Comparison of ENCODE assay signal across 8 mouse cellular contexts in genomic region chr6:125131302-125132156, GRCm38 (mm10). TPM values are rescaled to one million over a fixed set of nuclear protein-coding genes. Genes with fewer than 3 reads are reported as not detected.
A peak's percentile ranks its signal among the peaks of the same experiment; 100 is the strongest.
DNase-seq lines count a peak whose midpoint lies in the region; ATAC-seq and TF ChIP-seq lines count a peak whose summit lies in the region.

TSS of gene Nop2 (plus strand) at chr6:125131909.

- H3K4me3 ChIP-seq in brown adipose tissue, adult 24 weeks (ENCODE audit: insufficient read depth, low read depth, low read length), result peak within 1 kb of the TSS; percentile 88
- peak within 1 kb of the TSS; percentile 64 to 75 for H3K4me3 ChIP-seq in heart, embryonic 14.5 days (ENCODE audit: control insufficient read depth in 1 of 2, insufficient read depth in 1 of 2, low read depth in 1 of 2, low read length in 2 of 2)
- H3K4me3 ChIP-seq in liver, embryonic 16.5 days (ENCODE audit: low read depth, low read length), result peak within 1 kb of the TSS; percentile 82
- peak within 1 kb of the TSS; percentile 92 for H3K4me3 ChIP-seq in neural tube, embryonic 13.5 days
- peak within 1 kb of the TSS; percentile 96 for H3K4me3 ChIP-seq in testis, adult 2 months (ENCODE audit: control insufficient read depth, low read depth, low read length)

- TF ChIP-seq CTCF in testis, adult 2 months (IDR thresholded peaks at IDR 0.05; ENCODE audit: control insufficient read depth, insufficient read depth, insufficient replicate concordance, low read depth, low read length), result no peak

- peak within 1 kb of the TSS; percentile 85 for H3K4me2 ChIP-seq in heart, embryonic 14.5 days (ENCODE audit: low read length)
- H3K4me2 ChIP-seq in liver, embryonic 16.5 days (ENCODE audit: low read depth, low read length), result peak within 1 kb of the TSS; percentile 91
- H3K4me2 ChIP-seq in neural tube, embryonic 13.5 days, result peak within 1 kb of the TSS; percentile 92

- no peaks in the 10 kb centered on the region for H3K9me3 ChIP-seq in heart, embryonic 14.5 days (ENCODE audit: control insufficient read depth, low read length)
- H3K9me3 ChIP-seq in liver, embryonic 16.5 days (replicated peaks; ENCODE audit: control insufficient read depth, low read length), result no peaks in the 10 kb centered on the region
- H3K9me3 ChIP-seq in neural tube, embryonic 13.5 days, result no peaks in the 10 kb centered on the region

- peak; percentile 69 for DNase-seq in fibroblast of lung, adult 2 months (ENCODE audit: low read depth)
- DNase-seq in kidney, postnatal 14 days, result peak; percentile 93

- under 1% methylated on average over 65 of the region's 66 CpGs for WGBS in heart, embryonic 14.5 days
- whole genome bisulfite sequencing in liver, embryonic 16.5 days (ENCODE audit: insufficient replicate concordance), result under 1% methylated on average over 66 of the region's 66 CpGs
- under 1% methylated on average over 66 of the region's 66 CpGs for WGBS in neural tube, embryonic 13.5 days

- peak; percentile 96 for ATAC-seq in CD4-positive, CD25-positive, alpha-beta regulatory T cell, adult 4 months
- ATAC-seq in heart, embryonic 14.5 days (ENCODE audit: insufficient number of reproducible peaks, insufficient read depth, low FRiP score, low read depth), result peak; percentile 95
- ATAC-seq in liver, embryonic 16.5 days (ENCODE audit: low read depth), result peak; percentile 90
- ATAC-seq in neural tube, embryonic 13.5 days (ENCODE audit: low read depth), result peak; percentile 94

- H3K4me1 ChIP-seq in brown adipose tissue, adult 24 weeks (ENCODE audit: control insufficient read depth, insufficient read depth, insufficient read length, low read length), result peaks cover 4% of the 10 kb centered on the region; the same call in 1 of the 2 replicates
- peaks cover 0 to 12% of the 10 kb centered on the region in 2 experiments; a peak in 1 of 4 replicates for H3K4me1 ChIP-seq in heart, embryonic 14.5 days (ENCODE audit: control insufficient read depth in 2 of 2, insufficient read depth in 2 of 2, low read length in 2 of 2)
- peaks cover 15% of the 10 kb centered on the region for H3K4me1 ChIP-seq in liver, embryonic 16.5 days (ENCODE audit: control insufficient read depth, low read depth, low read length)
- H3K4me1 ChIP-seq in neural tube, embryonic 13.5 days (replicated peaks), result peaks cover 19% of the 10 kb centered on the region
- H3K4me1 ChIP-seq in testis, adult 2 months (ENCODE audit: control insufficient read depth, insufficient read depth, low read length), result no peaks in the 10 kb centered on the region; the same call in 1 of the 2 replicates

- no peaks in the 10 kb centered on the region for H3K27me3 ChIP-seq in heart, embryonic 14.5 days (ENCODE audit: control insufficient read depth, insufficient read depth, low read length)
- H3K27me3 ChIP-seq in liver, embryonic 16.5 days (ENCODE audit: control insufficient read depth, insufficient read depth, low read depth, low read length), result no peaks in the 10 kb centered on the region
- H3K27me3 ChIP-seq in neural tube, embryonic 13.5 days, result no peaks in the 10 kb centered on the region
- no peaks in the 10 kb centered on the region for H3K27me3 ChIP-seq in testis, adult 2 months (ENCODE audit: control insufficient read depth, insufficient read depth, low read length)

- peaks cover 73% of the 10 kb centered on the region for H3K36me3 ChIP-seq in heart, embryonic 14.5 days (ENCODE audit: control insufficient read depth, insufficient read depth, low read length)
- peaks cover 47% of the 10 kb centered on the region for H3K36me3 ChIP-seq in liver, embryonic 16.5 days (ENCODE audit: control insufficient read depth, insufficient read depth)
- H3K36me3 ChIP-seq in neural tube, embryonic 13.5 days, result peaks cover 76% of the 10 kb centered on the region
- H3K36me3 ChIP-seq in testis, adult 2 months (ENCODE audit: control insufficient read depth, insufficient read depth, low read length), result peaks cover 4% of the 10 kb centered on the region

- H3K27ac ChIP-seq in brown adipose tissue, adult 24 weeks (replicated peaks; ENCODE audit: low read depth, low read length), result peak within 1 kb of the TSS; percentile 76
- peak within 1 kb of the TSS; percentile 81 to 86 for H3K27ac ChIP-seq in heart, embryonic 14.5 days (replicated peaks in 1 of 2; ENCODE audit: control insufficient read depth in 1 of 2, insufficient read depth in 1 of 2, low read depth in 2 of 2, low read length in 2 of 2)
- peak within 1 kb of the TSS; percentile 87 for H3K27ac ChIP-seq in liver, embryonic 16.5 days (ENCODE audit: low read length)
- H3K27ac ChIP-seq in neural tube, embryonic 13.5 days (replicated peaks), result peak within 1 kb of the TSS; percentile 84
- H3K27ac ChIP-seq in testis, adult 2 months (ENCODE audit: control insufficient read depth, insufficient read depth, low read depth, low read length), result peak within 1 kb of the TSS; percentile 85

- H3K9ac ChIP-seq in heart, embryonic 14.5 days (ENCODE audit: low read length), result peak within 1 kb of the TSS; percentile 88
- H3K9ac ChIP-seq in liver, embryonic 16.5 days (ENCODE audit: low read depth, low read length), result peak within 1 kb of the TSS; percentile 81
- peak within 1 kb of the TSS; percentile 85 for H3K9ac ChIP-seq in neural tube, embryonic 13.5 days

- peak; percentile 99 for TF ChIP-seq POLR2A in testis, adult 2 months (IDR thresholded peaks at IDR 0.05; ENCODE audit: control insufficient read depth, low read depth, low read length)

RNA-seq across cellular contexts. Expression of gene Nop2, which starts in this region (rescaled TPM):
- 10 to 100 TPM; 51.5 to 59.7 TPM for polyA plus RNA-seq in CD4-positive, CD25-positive, alpha-beta regulatory T cell, adult 4 months (2017; shearing (Covaris generic))
- polyA plus RNA-seq in brown adipose tissue, adult 24 weeks (2012; ENCODE audit: insufficient read depth, insufficient read length, missing spikeins), result 10.0 and 16.0 TPM in 2 replicates
- polyA plus RNA-seq in heart, embryonic 14.5 days (2014; fragmentation: Nextera tagmentation; extraction: Ambion mirVana), result 35.3 and 36.6 TPM in 2 replicates
- polyA plus RNA-seq in liver, embryonic 16.5 days (2015; fragmentation: Nextera tagmentation; extraction: Ambion mirVana), result 25.2 and 25.3 TPM in 2 replicates
- 44.5 and 45.3 TPM in 2 replicates for polyA plus RNA-seq in neural tube, embryonic 13.5 days (2015; fragmentation: Nextera tagmentation; extraction: Ambion mirVana)
- 24.5 and 26.2 TPM in 2 replicates for polyA plus RNA-seq in testis, adult 2 months (2012; rRNA removed)

Comparison
In these comparisons a context has a peak if more than half of its experiments do, and no peak if none do; other contexts are left out.
1. Peak in every context shown above with its lines: DNase-seq, ATAC-seq, H3K4me3 ChIP-seq and H3K27ac ChIP-seq.